Mouse (Mus musculus): ENCODE measurements around the gene Dpy19l2. TPM values are rescaled to one million over a fixed set of nuclear protein-coding genes. Genes with fewer than 3 reads are reported as not detected.
A peak's percentile ranks its signal among the peaks of the same experiment; 100 is the strongest.

Gene Dpy19l2
- polyA plus RNA-seq, 1 experiment from 2014 or later, result 0.02 TPM

- H3K4me3 ChIP-seq (ENCODE audit: low read depth, low read length), result no peak overlapping the region
- no peak for TF ChIP-seq CTCF (IDR thresholded peaks at IDR 0.05; ENCODE audit: low read depth)
- TF ChIP-seq EP300 (IDR thresholded peaks at IDR 0.05; ENCODE audit: low read depth), result no peak
- no peaks in the 10 kb centered on the region for H3K27me3 ChIP-seq (ENCODE audit: insufficient read depth, low read length)
- ATAC-seq, result no peak
- no peak overlapping the region for H3K9ac ChIP-seq (replicated peaks)
- no peak overlapping the region for H3K27ac ChIP-seq (ENCODE audit: low read depth)
- H3K9me3 ChIP-seq (ENCODE audit: low read length), result no peaks in the 10 kb centered on the region
- H3K4me2 ChIP-seq (ENCODE audit: low read depth, low read length), result no peak overlapping the region
- DNase-seq, result no peak
- 43% methylated on average over 2 of the region's 2 CpGs for WGBS (ENCODE audit: insufficient replicate concordance)
- no peaks in the 10 kb centered on the region for H3K36me3 ChIP-seq (replicated peaks; ENCODE audit: insufficient read depth, low read length)
- H3K4me1 ChIP-seq (ENCODE audit: insufficient read depth), result no peaks in the 10 kb centered on the region
Measured at GRCm38 (mm10) chr9:24538159-24538558, 157.9 kb downstream of the Dpy19l2 start.

GRCm38 (mm10) chr9:24516575-24517139, 179.4 kb downstream of the Dpy19l2 start:
- no peaks in the 10 kb centered on the region for H3K27me3 ChIP-seq (ENCODE audit: insufficient read depth, low read length)
- H3K4me3 ChIP-seq (ENCODE audit: low read depth, low read length), result no peak overlapping the region
- no peak overlapping the region for H3K4me2 ChIP-seq (ENCODE audit: low read depth, low read length)
- H3K4me1 ChIP-seq (ENCODE audit: insufficient read depth), result peaks cover 12% of the 10 kb centered on the region
- H3K36me3 ChIP-seq (replicated peaks; ENCODE audit: insufficient read depth, low read length), result no peaks in the 10 kb centered on the region
- H3K9ac ChIP-seq (replicated peaks), result no peak overlapping the region
- no peak overlapping the region for H3K27ac ChIP-seq (ENCODE audit: low read depth)
- DNase-seq (peak; percentile 65), ATAC-seq (no peak)
- no peaks in the 10 kb centered on the region for H3K9me3 ChIP-seq (ENCODE audit: low read length)
- 51% methylated on average over 10 of the region's 10 CpGs for WGBS (ENCODE audit: insufficient replicate concordance)
- TF ChIP-seq EP300 (IDR thresholded peaks at IDR 0.05; ENCODE audit: low read depth) (no peak), CTCF (IDR thresholded peaks at IDR 0.05; ENCODE audit: low read depth) (peak; percentile 89)

- no peak overlapping the region for H3K9ac ChIP-seq (replicated peaks)
- H3K4me1 ChIP-seq (ENCODE audit: insufficient read depth), result peaks cover 23% of the 10 kb centered on the region
- no peak for DNase-seq
- WGBS (ENCODE audit: insufficient replicate concordance), result 72% methylated on average over 5 of the region's 5 CpGs
- no peak overlapping the region for H3K4me2 ChIP-seq (ENCODE audit: low read depth, low read length)
- no peaks in the 10 kb centered on the region for H3K36me3 ChIP-seq (replicated peaks; ENCODE audit: insufficient read depth, low read length)
- no peak for ATAC-seq
- no peak for TF ChIP-seq EP300 (IDR thresholded peaks at IDR 0.05; ENCODE audit: low read depth)
- TF ChIP-seq CTCF (IDR thresholded peaks at IDR 0.05; ENCODE audit: low read depth), result no peak
- no peak overlapping the region for H3K27ac ChIP-seq (ENCODE audit: low read depth)
- H3K9me3 ChIP-seq (ENCODE audit: low read length), result no peaks in the 10 kb centered on the region
- no peaks in the 10 kb centered on the region for H3K27me3 ChIP-seq (ENCODE audit: insufficient read depth, low read length)
- no peak overlapping the region for H3K4me3 ChIP-seq (ENCODE audit: low read depth, low read length)
Measured at GRCm38 (mm10) chr9:24514078-24514469, 182.0 kb downstream of the Dpy19l2 start.

- H3K36me3 ChIP-seq (replicated peaks; ENCODE audit: insufficient read depth, low read length), result no peaks in the 10 kb centered on the region
- H3K4me3 ChIP-seq (ENCODE audit: low read depth, low read length), result no peak overlapping the region
- ATAC-seq (peak; percentile 55), DNase-seq (no peak)
- H3K27ac ChIP-seq (ENCODE audit: low read depth), result peak overlapping the region; percentile 71
- TF ChIP-seq EP300 (IDR thresholded peaks at IDR 0.05; ENCODE audit: low read depth), result no peak
- no peak for TF ChIP-seq CTCF (IDR thresholded peaks at IDR 0.05; ENCODE audit: low read depth)
- H3K9ac ChIP-seq (replicated peaks), result no peak overlapping the region
- no peaks in the 10 kb centered on the region for H3K27me3 ChIP-seq (ENCODE audit: insufficient read depth, low read length)
- H3K9me3 ChIP-seq (ENCODE audit: low read length), result no peaks in the 10 kb centered on the region
- WGBS (ENCODE audit: insufficient replicate concordance), result 64% methylated on average over 9 of the region's 9 CpGs
- H3K4me1 ChIP-seq (ENCODE audit: insufficient read depth), result peaks cover 23% of the 10 kb centered on the region
- H3K4me2 ChIP-seq (ENCODE audit: low read depth, low read length), result no peak overlapping the region
Measured at GRCm38 (mm10) chr9:24513290-24514077, 182.6 kb downstream of the Dpy19l2 start.

GRCm38 (mm10) chr9:24512121-24512539, 184.0 kb downstream of the Dpy19l2 start:
- Histone ChIP-seq H3K36me3 (replicated peaks; ENCODE audit: insufficient read depth, low read length) (no peaks in the 10 kb centered on the region), H3K27me3 (ENCODE audit: insufficient read depth, low read length) (no peaks in the 10 kb centered on the region), H3K4me2 (ENCODE audit: low read depth, low read length) (no peak overlapping the region), H3K4me3 (ENCODE audit: low read depth, low read length) (no peak overlapping the region), H3K9ac (replicated peaks) (no peak overlapping the region), H3K27ac (ENCODE audit: low read depth) (peak overlapping the region; percentile 71), H3K4me1 (ENCODE audit: insufficient read depth) (peaks cover 23% of the 10 kb centered on the region), H3K9me3 (ENCODE audit: low read length) (no peaks in the 10 kb centered on the region)
- WGBS (ENCODE audit: insufficient replicate concordance), result 67% methylated on average over 5 of the region's 5 CpGs
- no peak; the same call in 1 of the 2 replicates for ATAC-seq
- no peak for DNase-seq
- TF ChIP-seq EP300 (IDR thresholded peaks at IDR 0.05; ENCODE audit: low read depth) (no peak), CTCF (IDR thresholded peaks at IDR 0.05; ENCODE audit: low read depth) (no peak)

GRCm38 (mm10) chr9:24511371-24512120, 184.5 kb downstream of the Dpy19l2 start:
- TF ChIP-seq CTCF (IDR thresholded peaks at IDR 0.05; ENCODE audit: low read depth) (no peak), EP300 (IDR thresholded peaks at IDR 0.05; ENCODE audit: low read depth) (peak; percentile 86)
- Histone ChIP-seq H3K4me2 (ENCODE audit: low read depth, low read length) (no peak overlapping the region), H3K4me1 (ENCODE audit: insufficient read depth) (peaks cover 23% of the 10 kb centered on the region), H3K9me3 (ENCODE audit: low read length) (no peaks in the 10 kb centered on the region), H3K9ac (replicated peaks) (no peak overlapping the region), H3K27me3 (ENCODE audit: insufficient read depth, low read length) (no peaks in the 10 kb centered on the region), H3K27ac (ENCODE audit: low read depth) (peak overlapping the region; percentile 71), H3K4me3 (ENCODE audit: low read depth, low read length) (no peak overlapping the region), H3K36me3 (replicated peaks; ENCODE audit: insufficient read depth, low read length) (no peaks in the 10 kb centered on the region)
- DNase-seq (no peak), ATAC-seq (peak; percentile 92)
- 68% methylated on average over 4 of the region's 4 CpGs for WGBS (ENCODE audit: insufficient replicate concordance)
